Mouse (Mus musculus) adrenal gland, postnatal 10 days (tissue): ENCODE data around the gene Adamts15. TPM values are rescaled to one million over a fixed set of nuclear protein-coding genes. Genes with fewer than 3 reads are reported as not detected.
A peak's percentile ranks its signal among the peaks of the same experiment; 100 is the strongest.

Experiments
- DNase-seq: peaks from one replicate; pipeline ENCODE4 v3.0.0; 2021; ENCODE audit warnings: mixed read lengths
- long read RNA-seq, 2 experiments: library from polyadenylated mRNA; stranded (forward); transcript quantifications; one replicate each; pipeline ENCODE4 v2.0.0; 2021
- total RNA-seq, 2 experiments: library from RNA; stranded (reverse); gene quantifications; 2 replicates each; pipeline ENCODE4 v1.2.3; 2021

Gene Adamts15
- total RNA-seq = 1 to 10 TPM; 6.4 to 7.0 TPM
- long read RNA-seq, experiment 1, partial matches to known transcripts = 1 of 3 reads
- long read RNA-seq, experiment 1, other reads (novel, unspliced or antisense) = 2 of 3 reads
- long read RNA-seq, experiment 2, partial matches to known transcripts = 0 of 7 reads
- long read RNA-seq, experiment 2, other reads (novel, unspliced or antisense) = 7 of 7 reads

- DNase-seq = peak; percentile 80
Measured at GRCm38 (mm10) chr9:30922197-30922894, at the start of gene Adamts15. Gene Adamts15, minus strand, starts transcription at chr9:30922452.

DNA sequence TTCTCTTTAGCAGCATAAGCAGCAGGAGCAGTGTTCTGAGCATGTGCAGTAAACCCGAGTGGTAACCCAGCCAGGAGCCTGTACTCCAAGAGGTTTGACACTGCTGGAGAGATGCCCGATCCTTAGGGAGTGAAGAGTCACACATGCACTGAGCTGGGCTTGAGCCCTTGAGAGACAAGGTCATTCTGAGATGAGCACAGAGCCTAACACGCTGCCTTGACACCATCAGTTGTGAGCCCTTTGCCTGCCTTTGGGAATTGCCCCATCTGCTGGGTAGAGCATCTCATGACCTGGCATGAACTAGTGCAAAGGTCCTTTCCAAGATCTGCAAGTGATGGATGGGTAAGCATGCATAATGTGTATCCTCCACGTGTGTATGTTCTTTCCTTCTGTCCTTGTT, 49.7 kb upstream of the Adamts15 start:
- DNase-seq = peak; percentile 47

DNA sequence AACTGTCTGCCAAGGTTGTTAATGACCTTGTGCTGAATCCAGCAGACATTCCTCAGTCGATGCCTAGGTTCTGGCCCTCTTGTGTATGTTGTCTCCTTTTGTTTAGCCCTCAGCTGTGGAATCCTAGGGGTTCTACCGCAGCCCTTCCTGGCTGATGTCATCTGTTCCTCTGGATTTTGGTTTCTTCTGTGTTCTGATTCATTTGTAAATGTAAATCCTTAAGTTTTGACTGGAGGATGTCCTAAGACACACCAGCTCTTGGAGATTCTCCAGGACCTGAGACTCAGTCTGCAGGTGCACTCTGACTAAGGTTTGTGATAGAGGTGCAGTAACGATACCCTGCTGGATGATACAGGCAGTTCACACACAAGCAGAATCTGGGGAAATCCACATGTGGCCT, 47.7 kb upstream of the Adamts15 start:
- DNase-seq = no peak

GRCm38 (mm10) chr9:30968130-30968529, 45.9 kb upstream of the Adamts15 start:
- DNase-seq = no peak

DNA sequence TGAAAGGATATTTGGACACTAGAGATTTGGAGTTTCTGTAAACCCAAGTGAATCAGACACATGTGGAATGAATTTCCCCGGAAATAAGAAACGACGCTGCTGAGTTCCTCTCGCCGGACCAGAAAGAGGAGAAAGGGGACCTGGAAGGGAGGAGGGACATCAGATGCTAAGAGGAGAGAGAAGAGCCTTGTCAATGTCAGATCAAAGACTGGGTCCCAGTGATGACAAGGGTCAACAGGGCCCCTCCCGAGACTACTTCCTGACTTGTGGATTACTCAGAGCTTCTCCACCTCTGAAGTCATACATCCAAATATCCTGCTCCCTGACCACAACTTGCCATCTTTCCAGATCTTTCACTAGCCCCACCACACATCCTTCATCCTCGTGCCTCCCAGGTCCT, 44.6 kb upstream of the Adamts15 start:
- DNase-seq = no peak

- DNase-seq = no peak
Measured at GRCm38 (mm10) chr9:30964685-30965084, 42.4 kb upstream of the Adamts15 start.

- DNase-seq = no peak
Measured at GRCm38 (mm10) chr9:30963780-30964179, 41.5 kb upstream of the Adamts15 start.

DNA sequence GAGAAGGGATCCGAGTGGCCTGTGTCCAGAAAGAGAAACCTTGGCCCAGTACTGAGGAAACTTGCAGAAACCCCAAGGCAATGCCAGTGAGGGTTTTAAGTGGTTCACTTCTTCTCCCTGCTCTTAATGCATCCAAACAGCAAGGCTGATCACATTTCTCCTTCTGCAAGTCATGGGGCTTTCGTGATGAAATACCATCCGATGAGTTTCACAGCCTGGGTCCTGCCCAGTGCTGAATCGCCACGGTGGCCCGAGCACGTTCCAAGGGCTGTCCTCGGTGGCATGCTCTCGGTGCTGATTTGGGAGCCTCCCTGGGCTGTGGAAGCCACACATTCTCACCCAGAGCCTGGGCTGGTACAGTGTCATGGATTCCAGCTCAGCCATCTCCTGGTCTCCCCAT, 33.0 kb upstream of the Adamts15 start:
- DNase-seq = no peak

- peak; percentile 27 for DNase-seq
Measured at GRCm38 (mm10) chr9:30953287-30953686, 31.0 kb upstream of the Adamts15 start.

DNA sequence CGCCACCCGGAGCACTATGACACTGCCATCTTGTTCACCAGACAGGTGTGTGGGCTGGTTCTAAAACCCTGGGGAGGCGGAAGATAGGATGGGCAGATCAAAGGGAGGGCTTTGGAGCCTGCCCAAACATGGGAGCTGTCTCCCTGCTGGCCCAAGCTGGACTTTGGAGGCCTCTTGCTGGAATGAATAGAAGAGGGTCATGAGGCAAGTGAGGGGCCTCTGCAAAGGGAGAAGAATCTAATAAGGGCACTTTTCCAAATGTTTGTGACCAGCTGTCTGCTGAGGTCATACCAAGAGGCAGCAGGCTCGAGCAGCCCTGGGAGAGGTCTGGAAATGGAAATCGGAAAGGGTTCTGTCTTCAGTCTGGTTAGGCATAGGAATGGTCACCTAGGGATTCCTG, 29.2 kb upstream of the Adamts15 start:
- DNase-seq = no peak

GRCm38 (mm10) chr9:30950592-30950991, 28.3 kb upstream of the Adamts15 start:
- peak; percentile 57 for DNase-seq

- peak; percentile 39 for DNase-seq
Measured at GRCm38 (mm10) chr9:30949971-30950370, 27.7 kb upstream of the Adamts15 start.

DNA sequence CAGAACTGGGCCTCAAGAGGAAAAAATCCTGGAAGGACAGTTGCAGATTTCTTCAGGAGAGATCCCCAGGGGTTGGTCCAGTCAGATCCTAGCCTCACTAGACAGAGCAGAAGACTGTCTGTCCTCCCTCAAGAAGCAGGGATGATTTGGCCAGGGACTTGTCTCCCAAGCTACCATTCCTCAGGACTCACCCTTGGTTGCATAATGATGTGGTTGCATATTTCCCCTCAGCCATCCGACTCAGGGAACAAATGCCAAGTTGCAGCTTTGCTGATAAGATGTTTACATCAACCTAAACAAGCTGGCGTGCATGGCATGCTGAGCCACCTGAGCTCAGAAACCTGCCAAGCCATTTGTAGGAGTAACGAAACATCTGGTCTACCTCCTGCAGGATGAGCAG, 27.2 kb upstream of the Adamts15 start:
- DNase-seq = no peak

DNA sequence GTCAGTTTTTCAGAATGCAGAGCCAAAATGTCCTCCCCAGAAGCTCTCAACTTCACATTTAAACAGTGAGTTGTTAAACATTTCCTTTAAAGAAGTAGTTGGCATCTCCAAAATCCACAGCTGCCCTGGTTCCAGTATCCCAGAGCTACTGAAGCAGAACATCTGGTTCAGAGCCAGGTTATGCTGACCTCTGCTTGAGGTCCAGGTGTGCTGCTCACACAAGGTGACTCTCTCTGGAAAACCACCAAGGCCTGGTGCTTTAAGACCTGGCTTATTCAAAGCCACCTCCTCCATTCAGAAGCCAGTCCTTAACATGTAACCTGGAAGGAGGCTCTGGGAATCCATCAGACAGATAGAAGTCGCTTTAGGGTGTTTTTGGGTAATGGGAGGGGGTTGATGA, 23.0 kb upstream of the Adamts15 start:
- DNase-seq = no peak

GRCm38 (mm10) chr9:30944234-30944633, 22.0 kb upstream of the Adamts15 start:
- DNase-seq = no peak

DNA sequence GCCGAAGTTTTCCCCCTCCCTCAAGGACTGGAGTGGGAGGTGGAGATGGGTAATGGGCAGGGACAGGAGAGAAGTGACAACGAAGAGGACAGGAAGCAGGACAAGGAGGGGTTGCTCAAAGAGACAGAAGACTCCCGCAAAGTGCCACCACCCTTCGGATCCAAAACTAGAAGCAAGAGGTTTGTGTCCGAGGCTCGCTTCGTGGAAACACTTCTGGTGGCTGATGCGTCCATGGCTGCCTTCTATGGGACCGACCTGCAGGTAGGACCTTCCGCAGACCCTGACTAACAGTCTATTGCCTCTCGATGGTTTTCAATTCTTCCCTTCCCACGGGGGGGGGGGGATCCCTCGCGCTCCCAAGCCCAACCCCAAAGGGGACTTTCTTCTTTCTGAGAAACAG, 21.1 kb upstream of the Adamts15 start:
- DNase-seq = no peak

DNA sequence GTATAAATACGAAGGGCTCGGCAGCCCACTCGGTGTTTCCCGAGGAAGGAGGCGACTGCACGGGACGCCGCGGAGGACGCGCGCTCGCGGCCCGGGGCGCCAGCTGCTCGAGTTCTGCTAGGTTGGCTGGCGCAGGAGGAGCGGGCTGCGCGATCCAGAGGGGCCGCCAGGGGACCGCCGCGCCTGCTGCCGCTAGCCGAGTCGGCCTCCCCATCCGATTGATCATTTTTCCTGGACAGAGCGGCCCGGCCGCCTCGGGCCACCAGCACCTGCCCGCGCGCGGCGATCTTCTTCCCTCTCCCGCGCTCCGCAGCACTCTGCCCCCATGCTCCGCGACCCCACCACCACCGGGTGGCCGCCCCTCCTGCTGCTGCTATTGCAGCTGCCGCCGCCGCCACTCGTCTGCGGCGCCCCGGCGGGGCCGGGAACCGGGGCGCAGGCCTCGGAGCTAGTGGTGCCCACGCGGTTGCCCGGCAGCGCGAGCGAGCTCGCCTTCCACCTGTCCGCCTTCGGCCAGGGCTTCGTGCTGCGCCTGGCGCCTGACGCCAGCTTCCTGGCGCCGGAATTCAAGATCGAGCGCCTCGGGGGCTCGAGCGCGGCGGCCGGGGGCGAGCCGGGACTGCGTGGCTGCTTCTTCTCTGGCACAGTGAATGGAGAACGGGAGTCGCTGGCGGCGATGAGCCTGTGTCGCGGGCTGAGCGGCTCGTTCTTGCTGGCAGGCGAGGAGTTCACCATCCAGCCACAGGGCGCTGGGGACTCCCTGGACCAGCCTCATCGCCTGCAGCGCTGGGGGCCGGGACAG, 20.5 kb upstream of the Adamts15 start, which contains the start of gene Adamts8:
Adamts8 (plus strand) TSS at position 51 of the 802 bp plus-strand sequence.
- peak; percentile 66 for DNase-seq

DNA sequence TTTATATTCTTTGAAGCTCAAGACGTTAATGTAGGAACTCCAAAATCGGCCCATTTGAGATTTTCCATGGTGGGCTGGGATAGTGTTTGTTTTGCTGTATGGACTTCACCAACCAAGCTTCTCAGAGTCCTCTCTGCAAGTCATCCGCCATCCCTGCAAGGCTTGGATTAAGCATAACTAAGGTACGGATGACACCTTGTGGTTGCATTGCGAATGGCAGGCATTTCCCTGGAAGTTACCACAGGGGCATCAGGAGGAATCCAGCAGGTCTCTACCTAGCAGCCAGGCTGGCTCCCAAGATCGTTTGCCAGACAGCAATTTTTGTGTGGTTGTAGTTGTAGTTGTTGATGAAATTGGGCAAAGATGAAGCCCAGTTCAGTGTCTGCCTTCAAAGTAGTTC, 18.1 kb upstream of the Adamts15 start:
- DNase-seq = peak; percentile 92

GRCm38 (mm10) chr9:30936674-30937438, 14.6 kb upstream of the Adamts15 start:
- DNase-seq = peak; percentile 79

- DNase-seq = no peak
Measured at GRCm38 (mm10) chr9:30934827-30935226, 12.6 kb upstream of the Adamts15 start.

- no peak for DNase-seq
Measured at GRCm38 (mm10) chr9:30932346-30932745, 10.1 kb upstream of the Adamts15 start.

DNA sequence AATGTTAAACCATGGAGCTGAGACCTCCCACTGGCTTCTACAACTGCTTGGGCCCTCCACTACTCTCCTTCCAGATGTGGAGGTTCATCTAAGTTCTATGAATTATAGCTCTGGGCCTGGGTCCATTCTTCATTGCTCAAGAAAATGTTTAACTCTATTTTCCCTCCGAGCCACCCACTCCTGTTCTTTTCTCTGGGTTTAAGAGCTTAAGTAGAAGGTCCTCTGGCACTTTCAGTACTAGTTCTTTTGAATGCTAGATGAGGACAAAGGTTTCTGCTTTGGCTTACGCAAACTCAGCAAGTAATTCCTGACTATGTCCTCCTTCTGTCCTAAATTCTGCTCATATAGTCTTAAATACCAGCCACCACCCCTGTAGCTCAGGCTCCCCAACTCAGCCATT, 6.5 kb upstream of the Adamts15 start:
- no peak for DNase-seq
